Mouse (Mus musculus): ENCODE data around the gene Abhd16a.

DNA sequence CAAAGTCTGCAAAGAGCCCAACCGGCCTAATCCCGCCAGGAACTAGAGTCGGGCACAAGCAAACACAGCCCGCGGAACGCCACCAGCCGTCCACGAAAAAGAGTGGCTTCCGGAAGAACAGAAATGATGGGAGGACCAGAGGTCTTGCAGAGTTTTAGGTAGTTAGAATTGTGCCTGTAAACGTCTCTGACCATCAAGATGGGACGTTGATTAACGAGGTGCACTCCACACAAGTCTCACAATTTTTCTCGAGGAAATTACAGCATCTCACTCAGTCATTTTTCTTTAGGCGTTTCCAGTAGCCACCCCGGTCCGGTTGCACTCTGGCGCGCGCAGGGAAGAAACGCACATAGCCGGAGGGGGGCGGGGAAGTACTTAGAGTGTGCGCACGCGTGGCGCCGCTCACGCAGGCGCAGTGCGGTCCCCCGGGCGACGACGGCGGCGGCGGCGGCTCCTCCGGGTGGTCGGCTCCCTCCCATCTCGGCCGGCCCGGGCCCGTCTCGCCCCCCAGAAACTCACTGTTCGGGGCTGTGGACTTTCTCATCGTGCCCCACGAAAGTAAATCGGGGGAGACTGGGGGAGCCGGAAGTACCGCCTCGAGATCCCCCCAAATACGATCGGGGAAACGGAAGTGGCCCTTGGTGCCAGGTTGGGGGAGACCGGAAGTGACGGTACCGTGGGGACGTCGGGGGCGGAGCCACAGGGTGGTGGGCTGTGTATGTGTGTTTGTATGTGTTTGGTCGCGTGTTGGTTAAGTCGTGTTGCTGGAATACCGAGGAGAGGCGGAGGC lies 45.9 kb downstream of the Abhd16a start, which contains the start of gene Bag6:
- TF ChIP-seq TCF12 (IDR thresholded peaks at IDR 0.05; ENCODE audit: insufficient read depth, poor library complexity, severe bottlenecking) (no peak), REST (IDR thresholded peaks at IDR 0.05; ENCODE audit: insufficient read depth, insufficient read length) (no peak), POLR2A (IDR thresholded peaks at IDR 0.05; ENCODE audit: insufficient read length, low read depth) (no peak), USF1 (IDR thresholded peaks at IDR 0.05; ENCODE audit: low read depth) (no peak)
